Mouse (Mus musculus) small intestine, adult 2 months (tissue): ENCODE measurements around the gene Aatk.

Experiments
- CTCF ChIP-seq: fragments of 200-500 bp; IDR thresholded peaks from 2 replicates; pipeline ENCODE4 v1.5.1; 2012; ENCODE audit warnings: low read depth, mild to moderate bottlenecking, control low read depth, inconsistent platforms, low read length, moderate library complexity, mixed read lengths; ENCODE audit not compliant: insufficient replicate concordance, insufficient read length; ENCODE audit errors: extremely low read depth
- POLR2A ChIP-seq: fragments of 200-500 bp; IDR thresholded peaks from 2 replicates; pipeline ENCODE4 v1.6.1; 2012; ENCODE audit warnings: low read depth, mild to moderate bottlenecking, control low read depth, inconsistent platforms, low read length, moderate library complexity

DNA sequence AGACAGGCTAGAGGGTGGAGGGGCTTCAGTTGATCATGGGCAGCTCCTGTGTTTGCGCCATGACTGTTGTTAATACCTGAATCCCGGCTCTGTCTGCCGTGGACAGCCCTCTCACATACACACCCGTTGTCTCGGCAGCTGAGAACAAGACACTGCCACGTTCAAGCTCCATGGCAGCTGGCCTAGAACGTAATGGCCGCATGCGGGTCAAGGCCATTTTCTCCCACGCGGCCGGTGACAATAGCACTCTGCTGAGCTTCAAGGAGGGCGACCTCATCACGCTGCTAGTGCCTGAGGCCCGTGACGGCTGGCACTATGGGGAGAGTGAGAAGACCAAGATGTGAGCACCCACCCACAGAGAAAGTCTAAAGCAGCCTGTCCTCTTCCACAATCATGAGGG is 49.6 kb downstream of the Aatk start:
- no peak for TF ChIP-seq CTCF
- no peak for TF ChIP-seq POLR2A
